In genomic region chr9:36863694-36864093, GRCm38 (mm10) we compare ENCODE assay signal across 24 mouse cellular contexts. TPM values are rescaled to one million over a fixed set of nuclear protein-coding genes. Genes with fewer than 3 reads are reported as not detected.
DNase-seq lines count a peak whose midpoint lies in the region; ATAC-seq lines count a peak whose summit lies in the region.
"Had no signal": no experiment of that assay in that cellular context is flagged by ENCODE, and none has a peak within 500 bp of the region (broad histone marks: within the 10 kb centered on the region; RNA-seq: fewer than 3 reads in every experiment).

No protein-coding gene starts in this region.

- no peak overlapping the region for H3K9ac ChIP-seq in neural tube, embryonic 13.5 days
- H3K9ac ChIP-seq: embryonic facial prominence, embryonic 13.5 days; forebrain, embryonic 12.5 days; forebrain, embryonic 15.5 days; hindbrain, embryonic 14.5 days had no signal

- no peaks in the 10 kb centered on the region for H3K36me3 ChIP-seq in heart, embryonic 10.5 days
- H3K36me3 ChIP-seq in neural tube, embryonic 13.5 days, result peaks cover 81% of the 10 kb centered on the region

- no peaks in the 10 kb centered on the region for H3K9me3 ChIP-seq in heart, embryonic 10.5 days
- H3K9me3 ChIP-seq in neural tube, embryonic 13.5 days, result no peaks in the 10 kb centered on the region
- H3K9me3 ChIP-seq: embryonic facial prominence, embryonic 10.5 days; embryonic facial prominence, embryonic 13.5 days; forebrain, embryonic 12.5 days; forebrain, embryonic 15.5 days had no signal

- no peak overlapping the region for H3K4me3 ChIP-seq in heart, embryonic 10.5 days
- H3K4me3 ChIP-seq in neural tube, embryonic 13.5 days, result no peak overlapping the region
- H3K4me3 ChIP-seq: embryonic facial prominence, embryonic 10.5 days; embryonic facial prominence, embryonic 13.5 days; erythroblast, embryonic 14.5 days; forebrain, embryonic 12.5 days; forebrain, embryonic 15.5 days; heart, adult 2 months had no signal

- WGBS in heart, embryonic 10.5 days, result 57% methylated on average over 3 of the region's 3 CpGs
- whole genome bisulfite sequencing in neural tube, embryonic 13.5 days, result 69% methylated on average over 3 of the region's 3 CpGs
- WGBS in large intestine, adult 2 months, result 21% methylated on average over 3 of the region's 3 CpGs

- H3K4me1 ChIP-seq in heart, embryonic 10.5 days, result no peaks in the 10 kb centered on the region
- H3K4me1 ChIP-seq in neural tube, embryonic 13.5 days (replicated peaks), result peaks cover 26% of the 10 kb centered on the region
- H3K4me1 ChIP-seq: embryonic facial prominence, embryonic 10.5 days; embryonic facial prominence, embryonic 13.5 days; forebrain, embryonic 12.5 days had no signal

- H3K27ac ChIP-seq in heart, embryonic 10.5 days, result no peak overlapping the region
- peak overlapping the region; percentile 67; the same call in 1 of the 2 replicates for H3K27ac ChIP-seq in neural tube, embryonic 13.5 days (replicated peaks)
- H3K27ac ChIP-seq: embryonic facial prominence, embryonic 10.5 days; embryonic facial prominence, embryonic 13.5 days; forebrain, embryonic 12.5 days; forebrain, embryonic 15.5 days; heart, adult 2 months; hindbrain, embryonic 14.5 days; hindbrain, postnatal 0 days had no signal

- no peak overlapping the region for H3K4me2 ChIP-seq in neural tube, embryonic 13.5 days
- H3K4me2 ChIP-seq: embryonic facial prominence, embryonic 13.5 days; forebrain, embryonic 12.5 days; forebrain, embryonic 15.5 days; heart, embryonic 11.5 days; hindbrain, embryonic 14.5 days had no signal

- DNase-seq in heart, adult 11 months, result peak; percentile 12
- no peak for DNase-seq in heart, embryonic 10.5 days (ENCODE audit: low spot score)
- DNase-seq in neural tube, embryonic 10.5 days (ENCODE audit: extremely low spot score, low spot score), result no peak
- peak; percentile 42 for DNase-seq in large intestine, adult 2 months (ENCODE audit: low read depth, low spot score)
- no peak for DNase-seq in lung, postnatal 25 days (ENCODE audit: low spot score)
- DNase-seq: adrenal gland, adult 8-10 months; adrenal gland, postnatal 25 days; cerebellum, adult 11-12 months; cerebellum, adult 8-10 months; cerebellum, postnatal 10 days; cerebellum, postnatal 36 days; embryo, embryonic 11 days; gastrocnemius, postnatal 25 days; heart, adult 2 months had no signal

- no peak for ATAC-seq in neural tube, embryonic 13.5 days (ENCODE audit: low read depth)
- ATAC-seq: activated CD4-positive, CD25-positive, alpha-beta regulatory T cell, adult 4 months; forebrain, embryonic 15.5 days; hindbrain, postnatal 0 days had no signal

- no peaks in the 10 kb centered on the region for H3K27me3 ChIP-seq in heart, embryonic 10.5 days (ENCODE audit: insufficient read depth, poor library complexity, severe bottlenecking)
- no peaks in the 10 kb centered on the region; the same call in 1 of the 2 replicates for H3K27me3 ChIP-seq in neural tube, embryonic 13.5 days
- H3K27me3 ChIP-seq: embryonic facial prominence, embryonic 13.5 days; forebrain, embryonic 12.5 days; forebrain, embryonic 15.5 days had no signal

RNA-seq across cellular contexts. Expression of gene Fez1, which starts 42.0 kb away (rescaled TPM):
- polyA plus RNA-seq in heart, embryonic 10.5 days (2016; fragmentation: Nextera tagmentation; extraction: Ambion mirVana), result 1.9 and 3.8 TPM in 2 replicates
- polyA plus RNA-seq in neural tube, embryonic 13.5 days (2015; fragmentation: Nextera tagmentation; extraction: Ambion mirVana), result 613 and 615 TPM in 2 replicates
- 1.2 TPM in 2 replicates for polyA plus RNA-seq in large intestine, adult 2 months (2012; rRNA removed)
- polyA plus RNA-seq: activated CD4-positive, CD25-positive, alpha-beta regulatory T cell, adult 4 months; erythroblast, embryonic 14.5 days had no signal

Comparison
In these comparisons a context has a peak if more than half of its experiments do, and no peak if none do; other contexts are left out.
1. DNase-seq: peak in heart, adult 11 months (single experiment) and large intestine, adult 2 months (single experiment); none in heart, embryonic 10.5 days (single experiment), neural tube, embryonic 10.5 days (single experiment) and lung, postnatal 25 days (single experiment).
2. RNA of gene Fez1, which starts 42.0 kb away (polyA plus RNA-seq): 613 to 615 TPM in neural tube, embryonic 13.5 days; 1.9 to 3.8 TPM in heart, embryonic 10.5 days and 1.2 TPM in large intestine, adult 2 months; every median in the first group is over 100 times any median in the second.